13 mouse cellular contexts compared by ENCODE assay signal in the genomic region with DNA sequence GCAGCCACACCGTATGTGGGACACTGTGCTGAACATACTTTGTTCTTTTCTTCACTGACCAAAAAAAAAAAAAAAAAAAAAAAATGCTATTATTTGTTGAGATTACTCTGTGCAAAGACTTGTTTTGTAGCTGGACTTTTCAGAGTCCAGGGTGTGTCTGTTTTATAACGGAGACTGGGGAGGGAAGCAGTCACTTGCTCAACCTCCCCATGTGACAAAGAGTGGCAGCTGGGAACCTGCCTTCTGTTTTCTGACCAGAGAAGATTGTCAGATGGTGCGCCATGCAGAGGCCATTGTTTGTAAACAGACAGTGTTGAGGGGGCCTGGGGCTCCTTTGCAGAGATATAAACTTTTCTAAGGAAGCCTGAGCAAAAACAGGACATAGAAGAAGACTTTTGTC. TPM values are rescaled to one million over a fixed set of nuclear protein-coding genes. Genes with fewer than 3 reads are reported as not detected.
A peak's percentile ranks its signal among the peaks of the same experiment; 100 is the strongest.
DNase-seq lines count a peak whose midpoint lies in the region.
"Had no signal": no experiment of that assay in that cellular context is flagged by ENCODE, and none has a peak within 500 bp of the region (broad histone marks: within the 10 kb centered on the region; RNA-seq: fewer than 3 reads in every experiment).

No protein-coding gene starts in this region.

- DNase-seq in heart, adult 11 months: peak; percentile 83
- no peak for DNase-seq in heart, adult 8-10 months (ENCODE audit: low spot score)
- DNase-seq in lung, postnatal 10 days: peak; percentile 22
- no peak for DNase-seq in lung, postnatal 36 days
- no peak for DNase-seq in testis, postnatal 14 days (ENCODE audit: low spot score)
- DNase-seq: adrenal gland, postnatal 14 days; adrenal gland, postnatal 36 days; cerebellum, adult 11-12 months; cerebellum, adult 2 months; cerebellum, adult 9-10 months; cerebellum, postnatal 10 days; cerebellum, postnatal 25 days; forebrain, postnatal 0 days had no signal

RNA-seq across cellular contexts. Expression of a gene that starts 17.0 kb away (rescaled TPM):
- total RNA-seq in heart, adult 8-10 months (2022): 1 to 10 TPM in 2 of 4 experiments, under 1 TPM in 2; 0.34 to 1.4 (median 1.00) TPM

Comparison
In these comparisons a context has a peak if more than half of its experiments do, and no peak if none do; other contexts are left out.
1. DNase-seq: peak in heart, adult 11 months (single experiment) and lung, postnatal 10 days (single experiment); none in heart, adult 8-10 months (single experiment), lung, postnatal 36 days (single experiment) and testis, postnatal 14 days (single experiment).